In the genomic region with DNA sequence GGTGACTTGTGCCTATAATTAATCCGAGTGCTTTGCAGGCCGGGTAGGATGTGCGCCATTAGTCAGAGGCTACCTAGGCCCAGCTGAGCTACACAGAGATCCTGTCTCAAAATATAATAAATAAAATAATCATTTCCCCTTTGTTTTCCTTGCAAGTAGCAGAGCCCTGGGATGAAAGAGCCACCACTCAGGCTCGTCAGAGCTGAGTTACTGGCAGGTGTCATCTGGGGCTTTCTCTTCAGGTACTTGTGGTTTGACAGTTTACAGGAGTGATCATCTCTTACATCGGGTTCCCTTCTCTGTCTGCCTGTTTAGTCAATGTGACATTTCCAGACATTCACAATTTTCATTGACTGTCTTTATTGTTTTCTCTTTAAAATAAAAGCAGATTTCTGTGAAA, we compare ENCODE assay signal across 43 mouse cellular contexts. TPM values are rescaled to one million over a fixed set of nuclear protein-coding genes. Genes with fewer than 3 reads are reported as not detected.
DNase-seq lines count a peak whose midpoint lies in the region; ATAC-seq and TF ChIP-seq lines count a peak whose summit lies in the region.
"Had no signal": no experiment of that assay in that cellular context is flagged by ENCODE, and none has a peak within 500 bp of the region (broad histone marks: within the 10 kb centered on the region; RNA-seq: fewer than 3 reads in every experiment).

No protein-coding gene starts in this region.

- H3K27me3 ChIP-seq in heart, embryonic 16.5 days (ENCODE audit: control insufficient read depth, insufficient read depth, low read length): no peaks in the 10 kb centered on the region
- H3K27me3 ChIP-seq in heart, adult 2 months (ENCODE audit: control insufficient read depth, insufficient read depth, low read length): no peaks in the 10 kb centered on the region
- no peaks in the 10 kb centered on the region for H3K27me3 ChIP-seq in forebrain, postnatal 0 days (ENCODE audit: insufficient read depth, low read length)
- no peaks in the 10 kb centered on the region for H3K27me3 ChIP-seq in midbrain, embryonic 16.5 days (ENCODE audit: control insufficient read depth, insufficient read depth, low read depth, low read length)
- H3K27me3 ChIP-seq: CH12.LX; embryonic facial prominence, embryonic 12.5 days; hindbrain, embryonic 13.5 days; kidney, embryonic 15.5 days; neural tube, embryonic 12.5 days had no signal

- TF ChIP-seq POLR2A in heart, adult 2 months (IDR thresholded peaks at IDR 0.05; ENCODE audit: insufficient read depth, low read depth, low read length): no peak

- ATAC-seq in heart, embryonic 16.5 days (replicated peaks; ENCODE audit: extremely low read depth, insufficient read depth, low FRiP score): no peak
- ATAC-seq in forebrain, postnatal 0 days: no peak
- ATAC-seq in midbrain, embryonic 16.5 days: no peak
- ATAC-seq: forebrain, embryonic 14.5 days had no signal

- WGBS in heart, embryonic 16.5 days: 61% methylated on average over 5 of the region's 5 CpGs
- WGBS in heart, adult 2 months: 60% methylated on average over 5 of the region's 5 CpGs
- WGBS in forebrain, postnatal 0 days: 84% methylated on average over 5 of the region's 5 CpGs
- WGBS in midbrain, embryonic 16.5 days: 84% methylated on average over 5 of the region's 5 CpGs

- intact Hi-C loops in heart, adult 2 months (cut with DNase I): no loop called here

- H3K79me2 ChIP-seq in heart, adult 2 months (replicated peaks; ENCODE audit: control insufficient read depth, insufficient read depth, low read length): peaks cover 17% of the 10 kb centered on the region

- no peak overlapping the region for H3K4me3 ChIP-seq in heart, embryonic 16.5 days (ENCODE audit: low read length)
- H3K4me3 ChIP-seq in heart, adult 2 months: no peak overlapping the region
- H3K4me3 ChIP-seq in forebrain, postnatal 0 days (ENCODE audit: low read depth, low read length): no peak overlapping the region
- H3K4me3 ChIP-seq in midbrain, embryonic 16.5 days (ENCODE audit: low read depth, low read length): no peak overlapping the region
- H3K4me3 ChIP-seq: embryonic facial prominence, embryonic 12.5 days; hindbrain, embryonic 13.5 days; kidney, embryonic 15.5 days; myocyte; neural tube, embryonic 12.5 days had no signal

- H3K4me2 ChIP-seq in heart, embryonic 16.5 days (ENCODE audit: low read depth, low read length): no peak overlapping the region
- H3K4me2 ChIP-seq in forebrain, postnatal 0 days (ENCODE audit: low read depth): no peak overlapping the region
- no peak overlapping the region for H3K4me2 ChIP-seq in midbrain, embryonic 16.5 days (ENCODE audit: low read length)
- H3K4me2 ChIP-seq: embryonic facial prominence, embryonic 12.5 days; heart, embryonic 11.5 days; hindbrain, embryonic 13.5 days; kidney, embryonic 15.5 days; neural tube, embryonic 12.5 days had no signal

- TF ChIP-seq EP300 in heart, adult 2 months (IDR thresholded peaks at IDR 0.05; ENCODE audit: insufficient read depth, low read depth, low read length): no peak

- no peak for DNase-seq in heart, adult 2 months
- peak; percentile 44 for DNase-seq in CD4-positive, CD25-positive, alpha-beta regulatory T cell, adult 2 months (ENCODE audit: low read depth, low spot score)
- DNase-seq in induced T-regulatory cell, adult 2 months (ENCODE audit: low read depth): peak; percentile 44
- DNase-seq in thymus, postnatal 36 days: peak; percentile 29 to 50
- no peak for DNase-seq in forebrain, postnatal 0 days
- DNase-seq: adrenal gland, postnatal 10 days; cerebellum, adult 9-10 months; cerebellum, postnatal 36 days; embryo, embryonic 11 days; gastrocnemius, postnatal 10 days; heart, postnatal 4 days; kidney, adult 18-20 months; kidney, postnatal 25 days; liver; lung, adult 2 months; lung, postnatal 10 days; midbrain, embryonic 14.5 days; right cerebral cortex, adult 18-20 months; right cerebral cortex, postnatal 4 days had no signal

- H3K36me3 ChIP-seq in heart, embryonic 16.5 days (ENCODE audit: control insufficient read depth, insufficient read depth): 0 out of 2 replicates have a peak, but pooled peaks cover 2% of the 10 kb centered on the region
- peaks cover 20% of the 10 kb centered on the region for H3K36me3 ChIP-seq in heart, adult 2 months (ENCODE audit: control insufficient read depth, insufficient read depth, low read length)
- peaks cover 5% of the 10 kb centered on the region; the same call in 1 of the 2 replicates for H3K36me3 ChIP-seq in forebrain, postnatal 0 days (ENCODE audit: insufficient read depth)
- no peaks in the 10 kb centered on the region for H3K36me3 ChIP-seq in midbrain, embryonic 16.5 days (ENCODE audit: control insufficient read depth, insufficient read depth, low read length)

- no peak overlapping the region for H3K9ac ChIP-seq in heart, embryonic 16.5 days (ENCODE audit: low read length)
- H3K9ac ChIP-seq in heart, adult 2 months (ENCODE audit: low read depth, low read length): no peak overlapping the region
- H3K9ac ChIP-seq in forebrain, postnatal 0 days: no peak overlapping the region
- no peak overlapping the region for H3K9ac ChIP-seq in midbrain, embryonic 16.5 days (ENCODE audit: low read depth, low read length)
- H3K9ac ChIP-seq: embryonic facial prominence, embryonic 12.5 days; hindbrain, embryonic 13.5 days; kidney, embryonic 15.5 days; liver, embryonic 14.5 days; neural tube, embryonic 12.5 days had no signal

- H3K9me3 ChIP-seq in heart, embryonic 16.5 days (replicated peaks; ENCODE audit: control insufficient read depth, low read length): no peaks in the 10 kb centered on the region
- H3K9me3 ChIP-seq in forebrain, postnatal 0 days (ENCODE audit: low read length): no peaks in the 10 kb centered on the region
- H3K9me3 ChIP-seq in midbrain, embryonic 16.5 days (replicated peaks; ENCODE audit: control insufficient read depth, low read length, poor library complexity, severe bottlenecking): no peaks in the 10 kb centered on the region
- H3K9me3 ChIP-seq: embryonic facial prominence, embryonic 12.5 days; hindbrain, embryonic 13.5 days; kidney, embryonic 15.5 days; neural tube, embryonic 12.5 days had no signal

- peaks cover 16% of the 10 kb centered on the region for H3K4me1 ChIP-seq in heart, embryonic 16.5 days (ENCODE audit: control insufficient read depth, insufficient read depth, low read length)
- peaks cover 6% of the 10 kb centered on the region for H3K4me1 ChIP-seq in heart, adult 2 months (ENCODE audit: control insufficient read depth, insufficient read depth, low read length)
- peaks cover 13% of the 10 kb centered on the region for H3K4me1 ChIP-seq in forebrain, postnatal 0 days (ENCODE audit: insufficient read depth)
- peaks cover 14% of the 10 kb centered on the region for H3K4me1 ChIP-seq in midbrain, embryonic 16.5 days (ENCODE audit: control insufficient read depth, insufficient read depth, low read length)

- no peak for TF ChIP-seq CTCF in heart, adult 2 months (IDR thresholded peaks at IDR 0.05)
- no peak for TF ChIP-seq CTCF in forebrain, postnatal 0 days (IDR thresholded peaks at IDR 0.05; ENCODE audit: low read depth)

- peak overlapping the region; percentile 39; the same call in 1 of the 2 replicates for H3K27ac ChIP-seq in heart, embryonic 16.5 days (ENCODE audit: low read length)
- H3K27ac ChIP-seq in heart, adult 2 months: no peak overlapping the region
- no peak overlapping the region for H3K27ac ChIP-seq in forebrain, postnatal 0 days (ENCODE audit: low read depth, low read length)
- no peak overlapping the region for H3K27ac ChIP-seq in midbrain, embryonic 16.5 days (ENCODE audit: low read length)
- H3K27ac ChIP-seq: embryonic facial prominence, embryonic 12.5 days; hindbrain, embryonic 13.5 days; kidney, embryonic 15.5 days; liver, embryonic 14.5 days; macrophage; neural tube, embryonic 12.5 days; stomach, postnatal 0 days had no signal

RNA-seq across cellular contexts. Expression of gene Trpc4ap, which starts 5.6 kb away (rescaled TPM):
- 97.4 and 98.6 TPM in 2 replicates for polyA plus RNA-seq in heart, embryonic 16.5 days (2015; fragmentation: Nextera tagmentation; extraction: Ambion mirVana)
- total RNA-seq in heart, adult 2 months (2021): 10 to 100 TPM; 77.0 to 84.9 TPM
- 95.6 and 114 TPM in 2 replicates for polyA plus RNA-seq in heart, adult 2 months (2012; rRNA removed)
- 110 and 131 TPM in 2 replicates for total RNA-seq in forebrain, postnatal 0 days (2014; rRNA removed)
- polyA plus RNA-seq in forebrain, postnatal 0 days (2015; fragmentation: Nextera tagmentation; extraction: Ambion mirVana): 118 and 128 TPM in 2 replicates
- 152 and 157 TPM in 2 replicates for polyA plus RNA-seq in midbrain, embryonic 16.5 days (2015; fragmentation: Nextera tagmentation; extraction: Ambion mirVana)

RNA-seq across cellular contexts. Expression of gene Edem2, which starts 42.7 kb away (rescaled TPM):
- 27.3 and 28.8 TPM in 2 replicates for polyA plus RNA-seq in heart, embryonic 16.5 days (2015; fragmentation: Nextera tagmentation; extraction: Ambion mirVana)
- total RNA-seq in heart, adult 2 months (2021): 1 to 10 TPM; 6.0 to 6.4 TPM
- 14.4 and 16.9 TPM in 2 replicates for polyA plus RNA-seq in heart, adult 2 months (2012; rRNA removed)
- 35.9 and 41.9 TPM in 2 replicates for total RNA-seq in forebrain, postnatal 0 days (2014; rRNA removed)
- polyA plus RNA-seq in forebrain, postnatal 0 days (2015; fragmentation: Nextera tagmentation; extraction: Ambion mirVana): 30.7 and 34.1 TPM in 2 replicates
- polyA plus RNA-seq in midbrain, embryonic 16.5 days (2015; fragmentation: Nextera tagmentation; extraction: Ambion mirVana): 46.3 and 49.6 TPM in 2 replicates

RNA-seq across cellular contexts. Expression of gene Gm17581, which starts 49.1 kb away (rescaled TPM):
- polyA plus RNA-seq in heart, embryonic 16.5 days (2015; fragmentation: Nextera tagmentation; extraction: Ambion mirVana): not detected in 2 replicates
- total RNA-seq in heart, adult 2 months (2021): not detected
- not detected in 2 replicates for polyA plus RNA-seq in heart, adult 2 months (2012; rRNA removed)
- total RNA-seq in forebrain, postnatal 0 days (2014; rRNA removed): not detected in 2 replicates
- polyA plus RNA-seq in forebrain, postnatal 0 days (2015; fragmentation: Nextera tagmentation; extraction: Ambion mirVana): not detected in 2 replicates
- not detected in 2 replicates for polyA plus RNA-seq in midbrain, embryonic 16.5 days (2015; fragmentation: Nextera tagmentation; extraction: Ambion mirVana)
- total RNA-seq: adrenal gland, postnatal 10 days; CH12.LX; ES-E14; gastrocnemius, postnatal 10 days; heart, postnatal 4 days; layer of hippocampus, adult 18-20 months; layer of hippocampus, postnatal 10 days; left cerebral cortex, adult 18-20 months; left cerebral cortex, postnatal 14 days; megakaryocyte-erythroid progenitor cell, adult 5-6 weeks had no signal
- polyA plus RNA-seq: embryonic facial prominence, embryonic 12.5 days; forebrain, embryonic 14.5 days; gonadal fat pad, adult 2 months; heart, embryonic 11.5 days; heart, postnatal 0 days; hindbrain, embryonic 13.5 days; intestine, embryonic 14.5 days; kidney, embryonic 15.5 days; limb, embryonic 11.5 days; liver, embryonic 14.5 days; lung, adult 2 months; macrophage; midbrain, embryonic 14.5 days; myocyte; neural tube, embryonic 12.5 days; spleen, adult 2 months; stomach, postnatal 0 days had no signal

Comparison
In these comparisons a context has a peak if more than half of its experiments do, and no peak if none do; other contexts are left out.
1. DNase-seq: peak in CD4-positive, CD25-positive, alpha-beta regulatory T cell, adult 2 months (single experiment), induced T-regulatory cell, adult 2 months (single experiment) and thymus, postnatal 36 days (2 of 2); none in heart, adult 2 months (0 of 2) and forebrain, postnatal 0 days (single experiment).